Mouse (Mus musculus) ovary, postnatal 36 days (tissue): ENCODE data around the gene Dnajc28.
A peak's percentile ranks its signal among the peaks of the same experiment; 100 is the strongest.

ENCODE experiments used
- DNase-seq: peaks from one replicate; pipeline ENCODE4 v3.0.0; 2022; ENCODE audit warnings: low spot score, mixed read lengths

Gene Dnajc28

DNA sequence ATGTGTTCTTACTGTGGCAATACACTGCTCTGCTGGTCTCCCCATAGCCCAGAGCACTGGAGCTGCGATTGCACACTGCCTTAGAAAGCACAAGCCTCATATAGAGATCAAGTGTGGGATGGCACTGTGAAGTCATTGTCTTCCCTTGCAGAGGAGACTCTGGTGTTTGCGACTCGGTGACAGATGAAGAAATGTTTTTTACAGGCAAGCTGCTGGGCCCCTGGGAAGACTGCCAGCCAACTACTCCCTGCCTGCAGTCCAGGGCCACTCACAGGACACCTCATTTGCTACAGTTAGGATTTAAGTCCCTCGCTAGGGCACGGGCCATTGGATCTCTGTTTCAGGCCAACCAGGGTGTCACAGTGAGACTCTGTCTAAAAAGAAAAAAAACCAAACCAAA is 13.6 kb upstream of the Dnajc28 start:
- peak; percentile 43 for DNase-seq

DNA sequence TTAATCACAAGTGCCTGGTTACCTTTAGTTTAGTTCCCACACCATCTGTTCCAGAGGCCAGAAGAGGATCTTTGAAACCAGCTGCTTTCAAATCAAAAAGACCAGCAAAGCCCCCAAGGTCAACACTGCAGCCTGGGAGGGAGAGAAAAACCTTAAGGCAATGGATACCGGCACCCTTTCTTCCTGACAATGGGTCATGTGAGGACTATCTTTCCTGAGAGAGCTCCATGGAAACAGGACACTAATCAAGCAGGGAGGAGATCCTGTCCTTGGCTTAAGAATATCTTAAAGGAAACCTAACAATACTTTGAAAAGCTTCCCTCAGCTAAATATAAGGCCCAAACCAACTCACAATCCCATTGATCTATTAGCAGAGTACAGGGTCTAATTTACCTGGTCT is 11.8 kb upstream of the Dnajc28 start:
- DNase-seq = no peak

- no peak for DNase-seq
Measured at GRCm38 (mm10) chr16:91629749-91630148, 10.9 kb upstream of the Dnajc28 start.

GRCm38 (mm10) chr16:91628673-91629072 is 9.8 kb upstream of the Dnajc28 start:
- DNase-seq = no peak

GRCm38 (mm10) chr16:91627831-91628230 is 9.0 kb upstream of the Dnajc28 start:
- no peak for DNase-seq

DNA sequence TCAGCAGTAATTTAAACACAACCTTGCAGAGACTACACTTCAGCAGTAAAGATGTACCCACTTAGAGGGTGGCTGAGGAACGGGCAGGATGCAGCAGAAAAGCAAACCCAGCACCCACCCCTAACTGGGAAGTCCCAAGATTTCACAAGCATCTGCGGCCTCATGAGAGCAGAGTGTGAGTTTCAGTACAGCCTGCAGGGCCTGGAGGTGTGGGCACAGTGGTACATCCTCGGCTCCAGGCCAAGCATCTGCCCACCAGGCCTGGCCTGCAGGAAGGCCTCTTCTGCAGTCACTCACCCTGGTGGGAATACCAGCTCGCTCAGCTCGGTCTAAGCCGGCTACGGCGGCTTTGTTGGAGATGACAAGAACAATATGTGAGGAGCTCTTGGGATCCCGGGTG is 4.2 kb upstream of the Dnajc28 start:
- peak; percentile 26 for DNase-seq

DNA sequence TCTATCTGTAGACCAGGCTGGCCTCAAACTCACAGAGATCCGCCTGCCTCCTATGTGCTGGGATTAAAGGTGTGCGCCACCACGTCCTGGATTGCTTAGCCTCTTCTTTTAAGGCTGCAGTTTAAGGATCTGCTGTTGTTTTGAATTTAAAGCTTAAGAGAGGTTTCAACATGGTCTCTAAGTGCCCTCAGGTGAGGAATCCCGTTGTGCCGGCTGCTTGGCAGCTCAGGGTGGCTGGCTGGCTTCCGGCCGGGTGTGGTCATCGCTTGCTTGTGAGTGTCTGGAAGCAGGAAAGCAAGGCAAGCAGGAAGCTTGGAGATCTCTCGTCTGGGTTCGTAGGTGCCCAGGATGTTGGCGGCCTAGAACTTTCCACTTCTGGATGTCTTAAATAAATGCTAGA is 2.2 kb upstream of the Dnajc28 start:
- no peak for DNase-seq

DNA sequence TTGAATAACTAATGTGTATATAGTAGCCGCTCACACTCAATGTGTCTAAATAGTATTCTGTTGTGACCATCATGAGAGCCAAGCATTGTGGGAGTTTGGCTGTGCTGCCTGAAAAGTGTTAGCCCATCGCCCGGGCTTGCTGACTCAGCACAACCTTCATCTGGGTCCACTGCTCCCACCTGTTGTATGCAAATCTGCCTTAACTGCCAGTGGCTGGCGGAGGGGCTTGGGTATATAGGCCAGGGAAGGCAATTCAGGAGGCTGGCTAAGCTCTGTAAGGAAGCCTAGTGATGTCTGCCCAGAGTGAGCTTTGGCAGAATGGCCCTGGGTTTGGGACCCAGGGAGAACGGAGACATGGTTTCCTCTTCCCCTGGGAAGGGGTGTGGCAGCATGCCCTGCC is 1.4 kb upstream of the Dnajc28 start:
- DNase-seq = no peak

DNA sequence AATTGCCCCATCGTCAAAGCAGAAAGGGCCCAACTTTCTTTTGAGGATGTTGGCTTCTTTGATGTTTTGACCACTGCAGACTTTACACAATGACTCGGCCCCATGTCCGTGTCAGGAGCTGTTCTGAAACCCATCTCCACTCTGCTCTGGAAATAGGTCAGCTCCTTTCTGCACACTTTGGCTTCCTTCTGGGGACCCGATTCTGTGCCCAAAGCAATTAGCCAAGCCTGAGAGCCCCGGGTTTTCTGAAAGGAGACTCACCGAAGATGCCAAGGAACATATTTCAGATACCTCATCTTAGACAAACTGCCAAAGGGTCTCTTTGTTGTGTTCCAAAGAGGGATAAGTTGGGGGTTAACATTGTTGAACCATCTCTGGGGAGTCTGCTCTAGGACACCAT is 4.3 kb downstream of the Dnajc28 start:
- DNase-seq = no peak

DNA sequence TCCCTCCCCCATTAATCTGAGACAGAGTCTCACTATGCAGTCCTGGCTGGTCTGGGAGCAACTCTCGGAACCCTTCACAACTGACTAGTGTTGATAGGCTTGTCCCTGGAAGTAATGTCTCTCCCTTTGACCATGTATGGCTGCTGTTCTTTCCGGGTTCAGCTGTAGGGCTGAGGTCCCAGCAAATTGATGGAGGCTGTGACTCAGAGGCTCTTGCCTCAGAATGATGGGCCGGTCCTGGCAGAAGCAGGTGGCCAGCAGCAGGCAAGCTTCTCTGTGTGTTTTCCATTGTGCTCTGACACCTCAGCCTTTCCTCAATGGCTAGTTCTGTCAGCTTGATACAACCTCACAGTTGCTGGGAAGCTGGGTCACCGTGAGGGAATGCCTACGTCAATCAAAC is 6.3 kb downstream of the Dnajc28 start:
- DNase-seq = no peak

DNA sequence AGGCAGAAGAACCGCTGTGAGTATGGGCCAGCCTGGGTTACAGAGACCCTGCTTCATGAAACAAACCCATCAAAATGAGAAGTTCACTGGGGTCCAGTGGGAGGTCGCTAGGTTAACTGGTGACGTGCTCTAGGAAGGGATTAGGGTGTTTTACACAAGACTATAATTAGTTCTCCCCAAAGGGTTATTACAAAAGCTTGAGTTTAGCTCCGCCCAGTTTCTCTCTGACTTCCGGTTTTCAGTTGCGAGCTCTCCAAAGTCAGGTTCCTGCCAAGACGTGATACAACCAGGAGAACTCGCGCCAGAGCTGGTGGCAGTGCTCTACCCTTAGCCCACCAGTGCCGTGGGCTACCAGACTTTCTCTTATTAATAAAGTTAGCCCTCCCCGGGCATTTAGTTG is 7.6 kb downstream of the Dnajc28 start:
- DNase-seq = no peak

GRCm38 (mm10) chr16:91609501-91610245 is 9.2 kb downstream of the Dnajc28 start:
- DNase-seq = peak; percentile 60

GRCm38 (mm10) chr16:91606958-91607357 is 11.9 kb downstream of the Dnajc28 start:
- DNase-seq = no peak

DNA sequence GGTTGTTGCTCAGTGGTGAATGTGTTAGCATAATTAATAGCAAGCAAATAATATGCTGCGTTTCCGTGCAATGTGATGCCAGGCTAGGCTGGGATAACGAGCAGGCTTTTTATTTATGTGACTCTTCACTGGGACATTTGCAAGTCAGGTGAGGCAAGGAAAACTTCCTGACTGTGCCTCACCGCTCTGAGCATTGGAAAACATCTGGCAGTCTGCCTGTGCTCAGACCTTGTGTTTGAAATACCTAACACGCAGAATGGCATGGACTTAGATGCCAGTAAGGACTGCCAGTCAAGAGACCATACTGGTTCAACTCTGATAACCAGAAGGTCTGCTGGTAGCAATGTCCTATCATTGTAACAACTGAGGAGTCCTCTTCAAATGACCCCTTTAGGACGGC is 13.7 kb downstream of the Dnajc28 start:
- no peak for DNase-seq

GRCm38 (mm10) chr16:91601693-91602092 is 17.1 kb downstream of the Dnajc28 start:
- DNase-seq = no peak

- no peak for DNase-seq
Measured at GRCm38 (mm10) chr16:91601081-91601480, 17.7 kb downstream of the Dnajc28 start.

DNA sequence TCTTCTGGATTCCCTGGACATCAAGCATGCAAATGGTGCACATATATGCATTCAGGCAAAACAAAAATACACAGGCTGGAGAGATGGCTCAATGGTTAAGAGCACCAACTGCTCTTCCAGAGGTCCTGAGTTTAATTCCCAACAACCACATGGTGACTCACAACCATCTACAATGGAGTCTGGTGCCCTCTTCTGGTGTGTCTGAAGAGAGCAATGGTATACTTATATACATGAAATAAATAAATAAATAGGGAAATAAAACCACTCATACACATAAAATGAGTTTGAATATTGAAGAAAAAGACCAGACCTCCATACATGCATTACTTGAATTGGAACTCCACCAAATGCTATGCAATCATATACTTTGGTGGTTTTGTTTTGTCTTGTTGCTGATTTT is 19.6 kb downstream of the Dnajc28 start:
- no peak for DNase-seq

DNA sequence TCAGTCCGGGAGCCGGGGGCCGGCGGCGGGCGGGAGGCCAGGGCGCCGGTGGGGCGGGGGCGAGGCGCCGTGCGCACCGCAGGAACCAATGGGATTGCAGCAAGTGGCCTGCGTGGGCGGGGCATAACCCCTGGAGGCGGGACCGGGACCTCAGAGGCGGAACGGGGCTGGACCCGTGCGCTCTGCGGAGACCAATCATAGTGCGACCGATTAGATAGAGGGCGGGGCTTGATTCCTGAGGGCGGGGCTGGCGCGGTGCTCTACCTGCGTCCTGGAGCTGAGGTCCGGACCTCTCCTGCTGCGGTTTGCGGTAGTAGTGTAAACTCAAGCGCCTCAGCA is 21.2 kb downstream of the Dnajc28 start, which contains the start of gene Tmem50b:
TSS of gene Tmem50b (minus strand) at position 129 of the 339 bp plus-strand sequence.
- DNase-seq = peak; percentile 99

DNA sequence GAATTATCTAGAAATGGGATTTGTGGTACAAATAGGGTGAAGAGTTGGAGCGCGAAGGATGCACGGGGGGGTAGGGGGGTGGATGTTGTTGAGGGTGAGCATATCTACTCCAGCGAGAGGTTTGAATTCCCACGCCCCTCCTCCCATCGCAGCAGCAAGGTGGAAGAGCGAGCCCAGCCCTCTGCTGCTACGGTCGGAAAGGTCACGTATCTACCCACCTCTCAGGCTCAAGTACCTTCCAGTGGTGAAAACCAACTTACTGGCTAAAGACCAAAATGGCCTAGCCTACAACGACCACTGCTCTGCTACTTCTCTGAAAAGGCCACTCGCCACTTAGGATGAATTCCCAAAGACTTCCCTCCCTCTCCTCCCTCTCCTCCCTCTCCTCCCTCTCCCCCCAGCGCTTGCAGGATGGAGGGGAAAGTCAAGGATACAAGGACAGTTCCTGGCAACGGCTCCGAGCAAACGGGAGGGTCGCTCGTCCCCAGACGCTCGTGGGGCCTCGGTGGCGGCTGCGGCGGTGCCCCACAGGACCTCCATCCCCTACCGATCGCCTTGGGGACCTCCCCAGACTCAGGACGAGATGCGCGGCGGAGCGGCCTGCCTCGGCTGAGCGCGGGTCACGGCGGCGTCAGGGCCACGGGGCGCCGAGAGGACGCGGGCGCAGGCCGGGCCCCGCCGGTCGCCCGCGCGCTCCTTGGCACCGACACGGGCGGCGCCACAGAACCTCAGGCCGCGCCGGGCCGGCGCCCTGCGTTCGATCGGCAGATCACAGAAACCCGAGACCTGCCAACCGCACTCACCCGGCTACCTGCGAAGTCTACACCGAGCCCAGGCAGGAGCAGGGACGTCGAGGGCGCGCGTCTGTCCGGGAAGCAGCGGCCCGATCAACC is 21.8 kb downstream of the Dnajc28 start:
- no peak for DNase-seq

GRCm38 (mm10) chr16:91596397-91596778 is 22.4 kb downstream of the Dnajc28 start:
- no peak for DNase-seq

- no peak for DNase-seq
Measured at GRCm38 (mm10) chr16:91595076-91595475, 23.8 kb downstream of the Dnajc28 start.

GRCm38 (mm10) chr16:91593262-91593661 is 25.6 kb downstream of the Dnajc28 start:
- no peak for DNase-seq

- DNase-seq = no peak
Measured at GRCm38 (mm10) chr16:91592162-91592561, 26.7 kb downstream of the Dnajc28 start.
